Mouse (Mus musculus) heart, embryonic 10.5 days (tissue): ENCODE data around the gene Pbx1. TPM values are rescaled to one million over a fixed set of nuclear protein-coding genes. Genes with fewer than 3 reads are reported as not detected.

Experiments used
- DNase-seq: peaks from one replicate; pipeline ENCODE4 v3.0.0-alpha.2; 2017; ENCODE audit warnings: low spot score
- H3K27ac ChIP-seq: fragments of 300-500 bp; sonication (generic); 2 replicates; pipeline ENCODE4 v1.5.1; 2016; ENCODE audit warnings: mild to moderate bottlenecking
- H3K27me3 ChIP-seq: fragments of 300-500 bp; sonication (generic); 2 replicates; pipeline ENCODE4 v1.6.1; 2016; ENCODE audit warnings: mild to moderate bottlenecking; ENCODE audit not compliant: poor library complexity, insufficient read depth, severe bottlenecking
- H3K36me3 ChIP-seq: fragments of 300-500 bp; sonication (generic); 2 replicates; pipeline ENCODE4 v1.6.1; 2016; ENCODE audit warnings: mild to moderate bottlenecking, moderate library complexity
- H3K4me1 ChIP-seq: fragments of 300-500 bp; sonication (generic); 2 replicates; pipeline ENCODE4 v1.6.1; 2016; ENCODE audit warnings: mild to moderate bottlenecking
- H3K4me3 ChIP-seq: fragments of 300-500 bp; sonication (generic); 2 replicates; pipeline ENCODE4 v1.5.1; 2016; ENCODE audit warnings: mild to moderate bottlenecking, moderate library complexity
- H3K9me3 ChIP-seq: fragments of 300-500 bp; sonication (generic); 2 replicates; pipeline ENCODE4 v1.6.1; 2016; ENCODE audit warnings: mild to moderate bottlenecking, moderate library complexity
- WGBS: fragments of 180-500 bp; shearing (Covaris S2); methylation state at CpG from one replicate; pipeline ENCODE4 v1.1.7; 2016; 5-methylcytosine and 5-hydroxymethylcytosine counted together
- polyA plus RNA-seq: library from polyadenylated mRNA; unstranded; fragments of >200 nt; fragmentation: Nextera tagmentation; extraction: Ambion mirVana; gene quantifications from 2 replicates; pipeline ENCODE4 v1.2.1, GENCODE M21; 2016

The Pbx1 gene
- polyA plus RNA-seq, 1 experiment from 2014 or later, result 29.5 TPM

DNA sequence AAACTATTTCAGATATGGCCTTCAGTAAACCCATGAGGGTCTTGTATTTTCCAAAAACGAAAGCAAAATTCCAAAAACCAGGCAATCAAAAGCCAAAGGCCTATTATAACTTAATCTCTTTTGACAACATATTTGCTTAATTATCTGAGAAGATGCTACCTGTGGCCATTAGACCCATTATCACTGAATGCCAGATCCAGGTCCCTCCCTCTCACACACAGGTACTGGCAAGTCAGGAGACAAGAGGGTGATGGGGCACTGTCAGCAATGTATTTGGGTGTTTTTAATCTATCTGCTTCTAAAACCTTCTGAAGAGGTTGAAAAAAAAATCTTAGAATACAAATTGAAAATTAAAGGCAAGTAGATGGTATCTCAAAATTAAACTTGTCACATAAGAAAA, 138.4 kb downstream of the Pbx1 start:
- Histone ChIP-seq H3K9me3 (no peaks in the 10 kb centered on the region), H3K4me3 (no peak overlapping the region), H3K27ac (no peak overlapping the region), H3K27me3 (no peaks in the 10 kb centered on the region), H3K36me3 (0 out of 2 replicates have a peak, but pooled peaks cover 5% of the 10 kb centered on the region), H3K4me1 (peaks cover 46% of the 10 kb centered on the region)
- no peak for DNase-seq
- 98% methylated on average over 1 of the region's 1 CpGs for WGBS

GRCm38 (mm10) chr1:168292106-168292505, 140.0 kb downstream of the Pbx1 start:
- Histone ChIP-seq H3K4me1 (peaks cover 62% of the 10 kb centered on the region), H3K27me3 (no peaks in the 10 kb centered on the region), H3K36me3 (0 out of 2 replicates have a peak, but pooled peaks cover 5% of the 10 kb centered on the region), H3K4me3 (no peak overlapping the region), H3K27ac (peak overlapping the region; percentile 87), H3K9me3 (no peaks in the 10 kb centered on the region)
- no peak for DNase-seq
- 62% methylated on average over 9 of the region's 9 CpGs for WGBS

GRCm38 (mm10) chr1:168291643-168292040, 140.4 kb downstream of the Pbx1 start:
- H3K4me3 ChIP-seq, result no peak overlapping the region
- peak overlapping the region; percentile 87 for H3K27ac ChIP-seq
- H3K27me3 ChIP-seq, result no peaks in the 10 kb centered on the region
- DNase-seq, result no peak
- H3K4me1 ChIP-seq, result peaks cover 65% of the 10 kb centered on the region
- no peaks in the 10 kb centered on the region for H3K9me3 ChIP-seq
- 0 out of 2 replicates have a peak, but pooled peaks cover 5% of the 10 kb centered on the region for H3K36me3 ChIP-seq
- WGBS, result 90% methylated on average over 6 of the region's 6 CpGs

DNA sequence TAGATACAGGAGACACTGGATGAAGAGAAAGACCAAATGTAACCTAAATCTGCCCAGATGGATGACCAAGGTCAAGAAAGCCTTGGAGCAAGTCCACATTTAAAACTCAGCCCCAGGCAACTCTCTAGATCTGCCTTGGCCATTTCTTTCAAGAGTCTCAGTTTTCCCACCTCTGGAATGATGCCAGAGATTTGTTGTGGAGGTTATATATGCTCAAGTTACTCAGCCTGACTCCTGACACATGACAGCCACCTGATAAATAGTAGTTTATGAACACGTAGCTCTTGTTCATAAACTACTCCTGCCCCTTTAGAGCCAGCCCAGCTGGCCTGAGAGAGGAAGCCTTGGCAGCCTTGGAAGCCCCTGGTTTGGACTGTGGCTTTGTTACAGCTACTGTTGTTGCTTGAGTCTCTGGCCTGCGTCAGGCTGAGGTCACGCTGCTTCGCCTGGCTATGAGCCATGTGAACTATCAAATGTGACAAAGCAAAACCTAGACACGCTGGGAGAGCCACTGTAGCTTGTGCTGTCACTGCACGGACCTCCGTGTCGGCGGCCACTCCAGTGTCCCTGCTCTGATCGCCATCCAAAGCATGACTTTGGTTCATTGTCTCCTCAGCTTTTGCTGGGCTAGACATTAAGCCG, 140.9 kb downstream of the Pbx1 start:
- peak overlapping the region; percentile 87 for H3K27ac ChIP-seq
- WGBS, result 53% methylated on average over 11 of the region's 11 CpGs
- H3K9me3 ChIP-seq, result no peaks in the 10 kb centered on the region
- no peak overlapping the region for H3K4me3 ChIP-seq
- DNase-seq, result no peak
- no peaks in the 10 kb centered on the region for H3K27me3 ChIP-seq
- H3K4me1 ChIP-seq, result peaks cover 65% of the 10 kb centered on the region
- H3K36me3 ChIP-seq, result 0 out of 2 replicates have a peak, but pooled peaks cover 5% of the 10 kb centered on the region

DNA sequence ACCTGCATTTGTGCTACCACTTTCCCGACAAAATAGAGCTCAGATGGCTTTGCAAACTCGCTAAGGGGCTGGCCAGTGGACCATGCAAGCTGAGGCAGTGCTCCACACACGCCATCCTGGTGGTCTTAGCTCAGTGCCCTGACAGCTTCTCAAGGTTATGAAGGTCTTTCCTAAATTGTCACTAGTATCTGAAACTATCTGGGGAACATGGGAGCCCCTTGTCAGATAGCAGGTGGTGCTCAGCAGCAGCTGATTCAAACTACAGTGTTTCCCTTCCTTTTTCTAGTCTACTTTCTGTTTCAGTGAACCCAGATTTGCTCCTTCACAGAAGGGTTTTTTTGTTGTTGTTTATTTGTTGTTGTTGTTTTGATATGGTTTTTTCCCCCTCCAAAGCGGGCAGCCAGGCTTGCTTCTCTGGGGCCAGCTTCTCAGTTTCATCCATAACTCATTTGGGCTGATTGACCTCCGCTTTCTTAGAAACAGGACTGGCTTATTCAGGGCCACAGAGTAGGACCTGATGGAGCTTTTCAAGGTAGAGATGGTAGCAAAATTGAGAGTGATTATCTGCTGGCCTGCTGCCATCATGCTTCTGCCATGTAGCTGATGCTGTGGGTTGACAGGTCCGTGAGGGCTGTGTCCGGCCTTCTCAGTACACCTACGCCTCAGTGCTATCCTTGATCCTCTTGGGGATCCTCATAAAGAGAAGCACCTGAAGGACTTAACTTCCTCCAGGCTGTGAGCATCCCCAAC, 141.7 kb downstream of the Pbx1 start:
- Histone ChIP-seq H3K27ac (peak overlapping the region; percentile 87), H3K27me3 (no peaks in the 10 kb centered on the region), H3K4me3 (no peak overlapping the region), H3K9me3 (no peaks in the 10 kb centered on the region), H3K36me3 (0 out of 2 replicates have a peak, but pooled peaks cover 5% of the 10 kb centered on the region), H3K4me1 (peaks cover 70% of the 10 kb centered on the region)
- no peak for DNase-seq
- WGBS, result 76% methylated on average over 8 of the region's 8 CpGs

DNA sequence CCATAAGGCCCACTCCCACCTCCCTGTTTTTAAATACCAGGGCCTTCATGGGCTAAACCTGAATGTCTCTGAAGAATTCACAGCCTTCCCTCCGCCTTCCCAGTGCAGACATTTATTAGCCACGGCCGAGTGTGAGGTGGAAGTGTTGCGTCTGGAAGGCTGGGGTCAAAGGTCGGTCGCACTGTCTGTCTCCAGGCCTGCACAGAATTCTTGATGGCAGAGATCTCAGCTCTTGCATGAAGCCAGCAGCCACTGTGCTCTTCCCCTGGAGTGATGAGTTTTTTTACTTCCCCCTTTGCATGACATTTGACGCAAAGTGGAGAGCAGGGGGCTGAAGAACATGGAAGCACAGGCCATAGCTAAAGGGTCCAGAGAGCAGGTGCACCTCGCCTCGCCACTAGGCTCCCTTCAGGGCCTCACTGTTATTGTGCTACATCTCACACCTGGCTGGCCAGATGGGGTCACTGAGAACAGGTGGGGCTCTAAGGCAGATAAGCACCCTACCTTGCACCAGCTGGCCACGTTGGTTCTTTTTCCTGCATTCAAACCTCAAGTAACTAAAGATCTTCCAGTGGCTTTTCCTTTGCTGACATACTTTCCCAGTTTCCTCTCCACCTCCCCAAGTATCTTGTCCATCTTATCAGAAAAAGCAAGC, 143.1 kb downstream of the Pbx1 start:
- Histone ChIP-seq H3K4me1 (peaks cover 84% of the 10 kb centered on the region), H3K36me3 (0 out of 2 replicates have a peak, but pooled peaks cover 5% of the 10 kb centered on the region), H3K27me3 (no peaks in the 10 kb centered on the region), H3K27ac (peak overlapping the region; percentile 87), H3K4me3 (peak overlapping the region; percentile 22; the same call in 1 of the 2 replicates), H3K9me3 (no peaks in the 10 kb centered on the region)
- WGBS, result 28% methylated on average over 10 of the region's 10 CpGs
- peak; percentile 80 for DNase-seq

GRCm38 (mm10) chr1:168287843-168288591, 144.1 kb downstream of the Pbx1 start:
- Histone ChIP-seq H3K9me3 (no peaks in the 10 kb centered on the region), H3K4me1 (peaks cover 94% of the 10 kb centered on the region), H3K4me3 (peak overlapping the region; percentile 27; the same call in 1 of the 2 replicates), H3K36me3 (0 out of 2 replicates have a peak, but pooled peaks cover 5% of the 10 kb centered on the region), H3K27me3 (no peaks in the 10 kb centered on the region), H3K27ac (peak overlapping the region; percentile 87)
- WGBS, result 6% methylated on average over 23 of the region's 23 CpGs
- DNase-seq, result peak; percentile 96

- DNase-seq, result no peak
- H3K27me3 ChIP-seq, result no peaks in the 10 kb centered on the region
- no peaks in the 10 kb centered on the region for H3K9me3 ChIP-seq
- peak overlapping the region; percentile 87 for H3K27ac ChIP-seq
- peaks cover 90% of the 10 kb centered on the region for H3K4me1 ChIP-seq
- H3K36me3 ChIP-seq, result 0 out of 2 replicates have a peak, but pooled peaks cover 5% of the 10 kb centered on the region
- 32% methylated on average over 2 of the region's 2 CpGs for WGBS
- peak overlapping the region; percentile 27; the same call in 1 of the 2 replicates for H3K4me3 ChIP-seq
Measured at GRCm38 (mm10) chr1:168286862-168287650, 145.0 kb downstream of the Pbx1 start.

- no peak overlapping the region for H3K4me3 ChIP-seq
- no peaks in the 10 kb centered on the region for H3K9me3 ChIP-seq
- H3K36me3 ChIP-seq, result no peaks in the 10 kb centered on the region
- no peaks in the 10 kb centered on the region for H3K27me3 ChIP-seq
- H3K27ac ChIP-seq, result peak overlapping the region; percentile 69
- peaks cover 82% of the 10 kb centered on the region for H3K4me1 ChIP-seq
- no peak for DNase-seq
- 50% methylated on average over 9 of the region's 9 CpGs for WGBS
Measured at GRCm38 (mm10) chr1:168284566-168285141, 147.4 kb downstream of the Pbx1 start.

DNA sequence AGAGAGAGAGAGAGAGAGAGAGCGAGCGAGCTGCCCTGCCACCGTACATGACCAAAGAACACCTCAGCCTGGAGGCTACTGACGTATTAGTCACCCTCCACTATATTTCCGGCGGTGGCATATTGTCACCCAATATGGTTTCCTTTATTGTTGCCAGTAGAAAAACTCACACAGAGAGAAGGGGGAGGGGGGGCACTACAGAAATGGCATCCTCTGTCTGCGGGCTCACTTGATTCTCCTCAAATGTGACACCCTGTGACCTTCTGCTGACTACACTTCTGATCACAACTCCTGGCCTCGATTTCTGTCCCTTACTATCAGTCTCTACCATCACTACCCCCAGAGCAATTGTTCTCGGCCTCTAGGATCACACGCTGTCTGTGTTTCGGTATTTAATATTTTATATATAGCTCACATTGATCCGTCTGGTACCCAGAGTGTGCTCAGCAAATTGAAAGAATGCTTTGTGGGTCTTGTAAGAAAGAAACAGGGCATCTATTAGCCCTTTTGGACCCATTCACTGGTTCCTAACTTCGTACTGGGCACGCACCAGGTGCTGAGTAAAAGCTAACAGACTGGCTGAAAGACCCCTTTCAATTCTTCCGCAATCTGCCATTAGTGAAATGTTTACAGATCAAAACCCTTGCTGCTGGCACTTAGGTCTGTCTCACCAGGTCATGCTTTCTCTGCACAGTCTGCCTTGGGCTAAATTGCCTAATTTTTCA, 148.1 kb downstream of the Pbx1 start:
- H3K4me3 ChIP-seq, result no peak overlapping the region
- peak overlapping the region; percentile 69 for H3K27ac ChIP-seq
- DNase-seq, result no peak
- H3K36me3 ChIP-seq, result no peaks in the 10 kb centered on the region
- H3K9me3 ChIP-seq, result no peaks in the 10 kb centered on the region
- WGBS, result 54% methylated on average over 13 of the region's 15 CpGs
- peaks cover 75% of the 10 kb centered on the region for H3K4me1 ChIP-seq
- H3K27me3 ChIP-seq, result no peaks in the 10 kb centered on the region

DNA sequence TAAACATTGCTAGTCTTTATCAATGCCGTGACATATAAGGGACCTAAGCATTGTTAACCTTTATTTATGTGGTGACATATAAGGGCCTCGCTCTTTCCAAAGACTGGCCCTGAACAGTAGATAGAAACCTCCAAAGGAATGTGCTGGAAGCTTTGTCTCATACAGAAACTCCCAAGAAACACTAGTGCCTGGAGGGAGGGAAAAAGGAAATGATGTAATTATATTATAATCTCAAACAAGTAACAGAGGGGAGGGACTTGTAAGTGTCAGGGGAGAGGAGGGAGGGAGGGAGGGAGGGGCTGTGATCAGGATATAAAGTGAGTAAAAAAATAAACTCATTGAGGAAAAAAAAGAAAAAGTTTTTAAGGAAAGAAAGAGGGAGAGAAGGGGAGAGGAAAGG, 148.6 kb downstream of the Pbx1 start:
- Histone ChIP-seq H3K36me3 (no peaks in the 10 kb centered on the region), H3K4me1 (peaks cover 69% of the 10 kb centered on the region), H3K27me3 (no peaks in the 10 kb centered on the region), H3K27ac (peak overlapping the region; percentile 69; the same call in 1 of the 2 replicates), H3K9me3 (no peaks in the 10 kb centered on the region), H3K4me3 (no peak overlapping the region)
- WGBS, result 67% methylated on average over 2 of the region's 2 CpGs
- no peak for DNase-seq
